Mouse (Mus musculus) C2C12 (cell line): ENCODE measurements around the gene Akap9. TPM values are rescaled to one million over a fixed set of nuclear protein-coding genes. Genes with fewer than 3 reads are reported as not detected.

ENCODE experiments used
- H3K27me3 ChIP-seq: one replicate; pipeline ENCODE4 v1.6.1; 2011; ENCODE audit not compliant: control insufficient read depth, insufficient read depth, insufficient read length
- H3K36me3 ChIP-seq: one replicate; pipeline ENCODE4 v1.6.1; 2011; ENCODE audit not compliant: control insufficient read depth, insufficient read depth
- H3K4me3 ChIP-seq: one replicate; pipeline ENCODE4 v1.5.1; 2011; ENCODE audit warnings: mild to moderate bottlenecking, control low read depth; ENCODE audit not compliant: poor library complexity, insufficient read depth, severe bottlenecking
- H3K79me2 ChIP-seq: one replicate; pipeline ENCODE4 v1.6.1; 2011; ENCODE audit not compliant: control insufficient read depth, insufficient read depth
- H3K79me3 ChIP-seq: one replicate; pipeline ENCODE4 v1.6.1; 2011; ENCODE audit warnings: low read depth, control low read depth
- H3ac ChIP-seq: one replicate; pipeline ENCODE3; 2011; ENCODE audit warnings: low read depth; ENCODE audit not compliant: control insufficient read depth, insufficient read length
- CEBPB ChIP-seq: IDR thresholded peaks from one replicate; pipeline ENCODE4 v1.6.1; 2011; ENCODE audit warnings: low read depth, mild to moderate bottlenecking, control low read depth, moderate library complexity
- CTCF ChIP-seq: IDR thresholded peaks from one replicate; pipeline ENCODE4 v1.5.1; 2011; ENCODE audit not compliant: control insufficient read depth, insufficient read depth, insufficient read length
- FOSL1 ChIP-seq: IDR thresholded peaks from one replicate; pipeline ENCODE4 v1.8.0; 2011; ENCODE audit warnings: mild to moderate bottlenecking, low read length; ENCODE audit not compliant: poor library complexity, insufficient read depth, severe bottlenecking
- MAX ChIP-seq: IDR thresholded peaks from one replicate; pipeline ENCODE4 v1.6.1; 2011; ENCODE audit warnings: mild to moderate bottlenecking, control low read depth
- MYOD1 ChIP-seq: IDR thresholded peaks from one replicate; pipeline ENCODE4 v1.6.1; 2011; ENCODE audit warnings: low read depth; ENCODE audit not compliant: control insufficient read depth, insufficient read length
- MYOG ChIP-seq: IDR thresholded peaks from one replicate; pipeline ENCODE4 v1.6.1; 2011; ENCODE audit not compliant: control insufficient read depth, insufficient read length; ENCODE audit errors: extremely low read depth
- USF1 ChIP-seq: IDR thresholded peaks from one replicate; pipeline ENCODE4 v1.6.1; 2011; ENCODE audit warnings: low read depth, mild to moderate bottlenecking, control low read depth, moderate library complexity
- polyA plus RNA-seq: library from polyadenylated mRNA; unstranded; fragments of >200 nt; fragmentation: generic; extraction: Trizol; gene quantifications from one replicate; pipeline ENCODE4 v1.2.1, GENCODE M21; 2012; ENCODE audit warnings: missing spikeins

Akap9 gene
- polyA plus RNA-seq, 1 experiment, result 2.1 TPM

DNA sequence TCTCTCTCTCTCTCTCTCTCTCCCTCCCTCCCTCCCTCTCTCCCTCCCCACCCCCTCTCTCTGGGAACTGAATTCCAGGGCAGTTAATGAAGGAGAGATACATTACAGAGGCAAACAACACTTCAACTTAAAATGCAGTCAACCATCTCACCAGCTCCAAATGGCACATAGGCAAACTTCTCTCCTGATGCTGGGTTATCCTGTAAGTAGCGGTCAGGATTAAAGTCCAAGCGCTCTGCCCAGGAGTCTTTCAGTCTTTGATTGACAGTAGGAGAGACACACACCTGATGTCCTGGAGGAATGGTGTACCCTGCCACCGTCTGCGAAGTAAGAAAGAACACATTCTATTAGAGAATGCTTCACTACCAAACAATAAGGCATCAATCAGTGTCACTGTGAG lies 158.5 kb downstream of the Akap9 start:
- TF ChIP-seq CTCF, result no peak
- TF ChIP-seq FOSL1, result no peak
- TF ChIP-seq CEBPB, result no peak
- no peak for TF ChIP-seq MYOD1
- no peak for TF ChIP-seq MYOG
- TF ChIP-seq MAX, result no peak
- TF ChIP-seq USF1, result no peak
- H3K27me3 ChIP-seq, result no peaks in the 10 kb centered on the region
- no peak overlapping the region for H3K4me3 ChIP-seq
- H3K79me2 ChIP-seq, result peaks cover 27% of the 10 kb centered on the region
- no peak overlapping the region for H3ac ChIP-seq
- peaks cover 96% of the 10 kb centered on the region for H3K36me3 ChIP-seq
- H3K79me3 ChIP-seq, result peaks cover 16% of the 10 kb centered on the region

DNA sequence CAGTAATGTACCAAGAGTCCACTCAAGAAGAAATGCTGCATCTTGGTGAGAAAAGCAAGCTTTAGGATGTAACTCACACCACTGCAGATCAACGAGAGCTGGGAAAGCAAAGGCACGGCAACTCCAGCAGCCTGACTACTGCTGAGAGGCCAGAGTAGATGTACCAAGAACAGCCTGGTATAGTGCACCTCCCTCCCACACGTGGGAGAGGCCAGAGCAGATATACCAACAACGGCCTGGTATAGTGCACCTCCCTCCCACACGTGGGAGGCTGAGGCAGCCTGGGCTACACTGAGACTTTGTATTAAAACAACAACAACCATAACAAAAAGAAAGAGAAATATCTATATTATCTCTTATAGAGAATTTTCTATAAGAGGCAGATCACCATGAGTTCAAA lies 160.3 kb downstream of the Akap9 start:
- Histone ChIP-seq H3K27me3 (no peaks in the 10 kb centered on the region), H3ac (no peak overlapping the region), H3K79me3 (peaks cover 17% of the 10 kb centered on the region), H3K4me3 (no peak overlapping the region), H3K36me3 (peaks cover 96% of the 10 kb centered on the region), H3K79me2 (peaks cover 27% of the 10 kb centered on the region)
- no peak for TF ChIP-seq CEBPB
- TF ChIP-seq USF1, result no peak
- TF ChIP-seq MYOG, result no peak
- TF ChIP-seq MYOD1, result no peak
- no peak for TF ChIP-seq CTCF
- TF ChIP-seq MAX, result no peak

DNA sequence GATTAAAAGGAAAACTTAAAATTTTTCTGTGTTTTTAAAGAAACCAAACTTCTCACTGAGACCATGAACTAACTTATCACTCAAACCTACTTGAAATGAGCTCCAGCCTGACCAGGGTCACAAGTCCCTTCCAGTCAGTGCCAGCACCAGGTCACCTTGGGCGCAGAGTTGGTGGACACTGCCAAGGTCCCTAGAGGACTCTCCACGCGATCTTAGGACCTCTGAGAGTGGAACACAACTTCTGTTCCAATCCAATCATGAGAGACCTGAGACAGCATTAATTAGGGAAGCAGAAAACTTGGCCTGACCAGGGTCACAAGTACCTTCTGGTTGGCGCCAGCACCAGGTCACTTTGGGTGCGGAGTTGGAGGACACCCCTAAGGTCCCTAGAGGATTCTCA lies 166.6 kb downstream of the Akap9 start:
- Histone ChIP-seq H3K4me3 (no peak overlapping the region), H3K27me3 (no peaks in the 10 kb centered on the region), H3K79me3 (peaks cover 11% of the 10 kb centered on the region), H3ac (no peak overlapping the region), H3K36me3 (peaks cover 67% of the 10 kb centered on the region), H3K79me2 (peaks cover 15% of the 10 kb centered on the region)
- TF ChIP-seq USF1, result no peak
- no peak for TF ChIP-seq MYOG
- TF ChIP-seq MYOD1, result no peak
- TF ChIP-seq CEBPB, result no peak
- TF ChIP-seq FOSL1, result no peak
- TF ChIP-seq MAX, result no peak
- TF ChIP-seq CTCF, result no peak

DNA sequence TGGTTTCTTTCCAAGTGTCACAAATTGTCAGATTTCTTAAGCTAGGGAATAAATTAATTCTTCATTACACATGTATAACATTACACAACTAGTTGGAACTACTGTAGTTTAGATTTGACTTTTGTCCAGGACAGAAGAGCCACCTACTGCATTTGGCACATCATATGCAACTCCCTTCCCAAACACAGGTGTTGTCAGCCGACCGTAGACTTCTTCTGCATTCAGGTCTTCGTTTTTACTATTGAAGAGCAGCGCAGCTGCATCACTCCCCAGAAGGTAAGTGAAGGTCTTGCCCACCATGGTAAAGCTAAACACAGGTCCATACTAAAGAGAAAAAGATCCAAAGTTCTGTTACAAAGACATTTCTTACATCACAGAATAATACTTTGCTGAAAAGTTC lies 173.2 kb downstream of the Akap9 start:
- peaks cover 36% of the 10 kb centered on the region for H3K79me2 ChIP-seq
- H3ac ChIP-seq, result no peak overlapping the region
- H3K36me3 ChIP-seq, result peaks cover 47% of the 10 kb centered on the region
- peaks cover 21% of the 10 kb centered on the region for H3K79me3 ChIP-seq
- H3K27me3 ChIP-seq, result no peaks in the 10 kb centered on the region
- no peak overlapping the region for H3K4me3 ChIP-seq
- TF ChIP-seq MYOD1 (no peak), MYOG (no peak), MAX (no peak), USF1 (no peak), CTCF (no peak), CEBPB (no peak), FOSL1 (no peak)

DNA sequence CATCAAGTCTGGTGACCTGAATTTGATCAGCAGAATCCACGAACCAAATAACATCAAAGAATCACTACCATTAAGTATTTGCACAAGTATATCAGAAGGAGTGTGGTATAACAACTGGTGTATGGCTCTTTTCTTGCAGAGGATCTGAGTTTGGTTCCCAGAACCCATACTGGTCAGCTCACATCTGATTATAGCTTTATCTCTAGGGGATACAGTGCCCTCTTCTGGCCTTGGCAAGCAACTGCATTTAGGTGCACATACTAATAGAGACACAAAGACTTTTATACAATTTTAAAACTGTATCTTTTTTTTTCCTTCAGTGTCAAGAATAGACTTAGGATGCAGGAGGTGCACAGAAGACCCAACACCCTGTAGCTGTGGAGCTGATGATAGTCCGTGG lies 173.9 kb downstream of the Akap9 start:
- Histone ChIP-seq H3K79me2 (peaks cover 36% of the 10 kb centered on the region), H3K4me3 (no peak overlapping the region), H3K27me3 (no peaks in the 10 kb centered on the region), H3K79me3 (peaks cover 21% of the 10 kb centered on the region), H3K36me3 (peaks cover 47% of the 10 kb centered on the region), H3ac (no peak overlapping the region)
- TF ChIP-seq MAX (no peak), USF1 (no peak), CEBPB (no peak), MYOG (no peak), CTCF (no peak), FOSL1 (no peak), MYOD1 (no peak)

DNA sequence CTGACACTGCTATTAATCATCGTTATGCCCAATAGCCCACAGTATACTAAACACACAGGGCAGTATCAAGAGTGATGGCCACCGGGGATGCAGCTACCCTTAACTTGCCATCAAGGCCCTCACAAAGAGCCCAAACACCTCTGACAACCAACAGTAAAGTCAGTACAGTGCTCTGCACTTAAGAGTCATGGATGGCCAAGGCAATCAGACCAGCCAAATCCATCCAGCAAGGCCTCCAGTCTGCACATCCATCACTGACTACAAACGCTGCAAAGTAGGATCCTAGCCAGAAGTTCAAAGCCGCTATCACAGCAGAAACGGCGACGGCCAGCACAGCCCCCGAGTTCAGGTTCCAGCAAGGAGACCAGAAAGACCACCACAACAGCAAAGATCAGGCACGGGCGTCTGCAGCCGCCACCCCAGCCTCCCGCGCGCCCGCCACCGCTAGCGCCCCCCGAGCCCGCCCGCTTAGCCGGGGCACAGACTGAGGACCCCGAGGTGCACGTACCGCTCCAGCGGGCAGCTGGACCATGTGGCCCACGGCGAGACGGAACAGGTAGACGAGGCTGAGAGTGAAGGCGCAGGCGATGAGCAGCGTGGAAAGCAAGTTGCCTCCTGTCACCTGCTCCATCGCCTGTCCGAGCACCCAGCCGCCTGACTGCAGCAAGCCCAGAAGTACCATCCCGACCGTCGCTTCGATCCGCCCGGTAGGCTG lies 175.9 kb downstream of the Akap9 start:
- peak overlapping the region; percentile 74 for H3ac ChIP-seq
- H3K79me3 ChIP-seq, result peaks cover 21% of the 10 kb centered on the region
- TF ChIP-seq MYOG (no peak), CEBPB (no peak), MYOD1 (no peak), FOSL1 (no peak)

More for the DNA sequence above, 175.9 kb downstream of the Akap9 start:
- Histone ChIP-seq H3K79me2 (peaks cover 36% of the 10 kb centered on the region), H3K27me3 (no peaks in the 10 kb centered on the region), H3K36me3 (peaks cover 42% of the 10 kb centered on the region), H3K4me3 (peak overlapping the region; percentile 95)
